Mouse (Mus musculus) embryo, embryonic 11.5 days (tissue): ENCODE results near the gene Rassf4.

ENCODE experiments used
- DNase-seq: peaks from one replicate; pipeline ENCODE4 v3.0.0-alpha.2; 2012; ENCODE audit warnings: low read depth, low spot score

Rassf4 gene

GRCm38 (mm10) chr6:116673471-116674282 is at the start of gene Rassf4:
Gene Rassf4 (minus strand): TSS chr6:116673952.
- peak; percentile 81 for DNase-seq

DNA sequence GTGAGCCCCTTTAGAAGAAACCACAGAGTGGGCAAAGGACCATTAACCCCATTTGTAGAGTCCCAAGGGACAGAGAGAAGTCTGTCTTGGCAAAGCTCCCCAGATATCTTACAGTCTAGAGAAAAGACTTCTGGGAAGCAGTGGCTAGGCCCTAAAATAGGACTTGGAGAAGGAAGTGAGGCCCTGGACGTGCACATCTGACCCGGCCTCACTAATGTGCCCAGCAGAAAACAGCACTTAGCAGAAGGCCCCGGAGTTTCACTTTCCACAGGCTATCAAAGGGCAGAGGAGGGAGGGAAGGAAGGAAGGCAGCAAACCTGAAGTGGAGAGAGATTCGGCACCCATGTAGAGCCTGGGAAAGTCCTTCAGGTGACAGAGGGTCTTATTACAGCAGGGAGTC is 45.2 kb upstream of the Rassf4 start:
- no peak for DNase-seq

- no peak for DNase-seq
Observed at GRCm38 (mm10) chr6:116718361-116718760, 44.6 kb upstream of the Rassf4 start.

- no peak for DNase-seq
Observed at GRCm38 (mm10) chr6:116717851-116718250, 44.1 kb upstream of the Rassf4 start.

- no peak for DNase-seq
Observed at GRCm38 (mm10) chr6:116716666-116717065, 42.9 kb upstream of the Rassf4 start, which contains the start of gene Tmem72. Gene Tmem72 (minus strand): TSS chr6:116716913.

- DNase-seq = no peak
Observed at GRCm38 (mm10) chr6:116715166-116715565, 41.4 kb upstream of the Rassf4 start.

- DNase-seq = no peak
Observed at GRCm38 (mm10) chr6:116714576-116714975, 40.8 kb upstream of the Rassf4 start.

GRCm38 (mm10) chr6:116713966-116714365 is 40.2 kb upstream of the Rassf4 start:
- no peak for DNase-seq

GRCm38 (mm10) chr6:116712503-116712902 is 38.8 kb upstream of the Rassf4 start:
- DNase-seq = no peak

DNA sequence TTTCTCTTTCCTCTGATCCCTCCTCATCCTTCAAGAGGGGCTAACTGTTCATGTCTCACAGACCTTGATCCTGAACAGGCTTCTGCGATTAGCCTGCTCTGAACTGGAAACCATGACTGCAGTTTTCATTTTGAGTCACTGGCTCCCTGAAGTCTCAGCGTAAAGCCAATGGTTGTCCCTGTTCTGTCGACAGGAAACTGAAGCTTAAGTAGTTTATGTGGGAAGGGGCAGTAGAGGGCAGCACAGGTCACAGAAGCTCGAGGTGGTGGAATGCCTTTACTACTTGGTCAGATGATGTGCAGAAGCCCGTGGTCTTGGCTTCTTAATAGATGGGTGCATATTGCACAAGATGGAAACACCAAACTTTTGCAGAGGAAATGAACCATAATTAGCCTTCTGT is 38.3 kb upstream of the Rassf4 start:
- no peak for DNase-seq

DNA sequence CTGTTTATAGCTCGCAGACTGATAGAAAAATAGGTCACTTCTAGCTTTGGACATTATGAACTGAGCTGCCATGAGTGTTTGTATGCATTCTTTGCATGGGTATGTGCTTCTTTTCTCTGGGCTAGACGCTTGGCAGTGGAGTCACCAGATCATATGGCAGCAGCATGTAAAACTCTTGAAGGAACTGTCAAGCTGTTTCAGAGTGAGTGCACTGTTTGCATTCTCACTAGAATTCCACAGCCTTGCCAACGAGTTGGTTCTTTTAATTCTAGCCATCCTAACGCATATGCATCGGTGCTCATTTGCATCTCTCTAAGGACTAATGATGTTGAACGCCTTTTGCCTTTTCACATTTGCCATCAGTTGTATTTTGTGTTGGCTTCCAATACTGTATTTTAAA is 30.6 kb upstream of the Rassf4 start:
- no peak for DNase-seq

DNA sequence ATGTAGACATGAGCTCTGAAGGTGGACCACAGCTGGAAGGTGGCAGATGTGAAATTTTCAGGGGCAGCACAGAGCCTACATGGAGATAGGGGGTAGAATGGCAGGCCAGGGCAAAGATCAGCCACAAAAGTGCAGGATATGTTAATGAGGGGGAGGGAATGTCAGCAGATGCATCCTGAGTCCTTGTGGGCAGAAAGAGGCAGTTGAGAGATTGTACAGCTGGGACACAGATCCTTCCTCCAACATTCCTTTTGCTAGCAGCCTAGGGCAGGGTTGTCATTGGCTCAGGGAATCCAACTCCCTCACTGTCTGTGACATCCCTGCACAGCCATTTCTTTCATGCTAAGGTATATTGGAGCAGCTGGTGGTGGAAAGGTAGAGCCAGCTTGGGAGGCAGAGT is 27.1 kb upstream of the Rassf4 start:
- DNase-seq = no peak

- no peak for DNase-seq
Observed at GRCm38 (mm10) chr6:116697896-116698425, 24.2 kb upstream of the Rassf4 start.

- DNase-seq = peak; percentile 56
Observed at GRCm38 (mm10) chr6:116697413-116697812, 23.7 kb upstream of the Rassf4 start.

- no peak for DNase-seq
Observed at GRCm38 (mm10) chr6:116694346-116694745, 20.6 kb upstream of the Rassf4 start.

- no peak for DNase-seq
Observed at GRCm38 (mm10) chr6:116693639-116694038, 19.9 kb upstream of the Rassf4 start.

DNA sequence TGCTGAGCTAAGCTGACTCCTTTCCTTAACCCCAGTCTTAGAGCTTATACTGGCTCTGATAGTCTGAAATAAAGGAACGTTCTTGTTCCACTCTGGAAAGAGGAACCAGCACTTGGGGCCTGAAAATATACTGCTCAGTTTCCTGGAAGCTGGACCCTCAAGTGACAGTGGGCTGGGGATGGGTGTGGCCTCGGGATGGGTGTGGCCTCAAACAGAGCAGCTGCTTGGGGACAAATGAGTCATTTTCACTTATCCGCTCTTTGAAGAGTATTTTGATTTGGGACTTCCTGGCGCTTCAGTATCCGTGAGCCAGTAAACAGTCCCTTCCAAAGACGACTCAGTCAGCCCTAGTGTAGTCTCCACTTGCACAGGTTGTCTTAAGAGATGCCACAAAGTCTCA is 8.6 kb upstream of the Rassf4 start:
- DNase-seq = no peak

GRCm38 (mm10) chr6:116679563-116680288 is 6.0 kb upstream of the Rassf4 start:
- DNase-seq = no peak

GRCm38 (mm10) chr6:116677321-116677720 is 3.6 kb upstream of the Rassf4 start:
- DNase-seq = no peak

DNA sequence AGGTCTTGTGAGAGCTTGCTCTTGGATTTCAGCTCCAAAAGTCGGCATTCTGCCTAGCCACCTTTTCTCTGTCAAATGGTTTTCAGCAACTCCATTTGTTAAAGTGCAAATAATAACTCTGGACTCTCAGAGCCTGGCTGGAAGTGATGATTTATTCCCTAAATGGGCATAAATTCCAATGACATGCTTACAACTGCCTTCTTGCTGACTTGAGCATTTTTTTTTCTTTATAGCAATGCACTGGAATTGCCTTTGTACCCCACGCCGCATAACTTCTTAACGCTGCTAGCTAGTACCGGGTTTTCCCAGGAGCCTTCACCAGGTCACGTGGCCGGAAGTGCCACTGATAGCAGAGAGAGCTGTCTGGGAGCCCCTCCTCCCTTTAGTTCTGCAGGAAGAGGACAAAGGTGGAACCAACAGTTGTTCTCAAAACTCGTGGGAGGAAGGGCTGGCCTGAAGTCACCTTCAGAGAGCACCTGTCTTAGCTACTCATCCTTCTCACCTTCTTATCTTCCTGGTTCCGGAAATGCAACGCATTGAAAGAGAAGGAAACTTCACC is 2.7 kb upstream of the Rassf4 start:
- DNase-seq = no peak

- DNase-seq = no peak
Observed at GRCm38 (mm10) chr6:116674283-116674886, 633 bp upstream of the Rassf4 start.

DNA sequence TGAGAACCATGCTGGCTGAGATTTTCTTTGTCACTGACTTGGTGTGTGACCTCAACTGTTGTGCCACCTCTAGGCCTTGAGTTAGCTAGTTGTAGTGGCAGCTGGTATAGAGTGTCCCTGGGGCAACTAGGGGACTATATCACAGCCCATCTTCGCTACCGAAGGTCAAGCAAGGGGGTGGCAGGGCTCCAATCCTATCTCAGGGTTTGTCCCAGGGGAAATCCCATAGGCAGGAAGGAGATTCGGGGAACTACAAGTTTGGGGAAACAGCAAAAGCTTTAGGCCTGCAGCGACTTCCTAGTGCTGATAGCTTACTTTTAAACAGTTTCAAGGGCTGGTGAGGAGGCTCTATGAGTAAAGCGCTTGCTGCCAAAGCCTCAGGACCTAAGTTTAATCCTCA is 1.4 kb downstream of the Rassf4 start:
- DNase-seq = no peak
